Mouse (Mus musculus): ENCODE results near the gene Nhlrc3. TPM values are rescaled to one million over a fixed set of nuclear protein-coding genes. Genes with fewer than 3 reads are reported as not detected.

Nhlrc3 gene
- 8.1 and 13.1 TPM in 2 replicates for polyA plus RNA-seq (2012; rRNA removed)

GRCm38 (mm10) chr3:53463046-53463764 is at the start of gene Nhlrc3, which contains the start of gene Proser1:
Gene Nhlrc3, minus strand, starts transcription at chr3:53463332.
Gene Proser1, plus strand, starts transcription at chr3:53463666.
- WGBS = under 1% methylated on average over 52 of the region's 52 CpGs
- H3K4me1 ChIP-seq (ENCODE audit: control insufficient read depth, insufficient read depth, low read length) = peaks cover 8% of the 10 kb centered on the region
- no peak for TF ChIP-seq CTCF (IDR thresholded peaks at IDR 0.05; ENCODE audit: insufficient read depth, low read length)
- TF ChIP-seq POLR2A (IDR thresholded peaks at IDR 0.05; ENCODE audit: borderline replicate concordance, extremely low read depth, low read depth, low read length) = peak; percentile 52; the same call in 1 of the 2 replicates

GRCm38 (mm10) chr3:53502428-53502827 is 39.3 kb upstream of the Nhlrc3 start:
- no peak for DNase-seq
- TF ChIP-seq CTCF (IDR thresholded peaks at IDR 0.05; ENCODE audit: insufficient read depth, low read length) = peak; percentile 27; the same call in 1 of the 2 replicates
- TF ChIP-seq POLR2A (IDR thresholded peaks at IDR 0.05; ENCODE audit: borderline replicate concordance, extremely low read depth, low read depth, low read length) = no peak
- 55% methylated on average over 6 of the region's 6 CpGs for whole genome bisulfite sequencing
- H3K4me3 ChIP-seq (replicated peaks; ENCODE audit: extremely low read depth, low read depth, low read length) = no peak overlapping the region
- H3K4me1 ChIP-seq (ENCODE audit: control insufficient read depth, insufficient read depth, low read length) = no peaks in the 10 kb centered on the region

More at GRCm38 (mm10) chr3:53463046-53463764, at the start of gene Nhlrc3, which contains the start of gene Proser1:
- peak; percentile 94 for DNase-seq
- H3K4me3 ChIP-seq (replicated peaks; ENCODE audit: extremely low read depth, low read depth, low read length) = peak within 1 kb of the TSS; percentile 95

DNA sequence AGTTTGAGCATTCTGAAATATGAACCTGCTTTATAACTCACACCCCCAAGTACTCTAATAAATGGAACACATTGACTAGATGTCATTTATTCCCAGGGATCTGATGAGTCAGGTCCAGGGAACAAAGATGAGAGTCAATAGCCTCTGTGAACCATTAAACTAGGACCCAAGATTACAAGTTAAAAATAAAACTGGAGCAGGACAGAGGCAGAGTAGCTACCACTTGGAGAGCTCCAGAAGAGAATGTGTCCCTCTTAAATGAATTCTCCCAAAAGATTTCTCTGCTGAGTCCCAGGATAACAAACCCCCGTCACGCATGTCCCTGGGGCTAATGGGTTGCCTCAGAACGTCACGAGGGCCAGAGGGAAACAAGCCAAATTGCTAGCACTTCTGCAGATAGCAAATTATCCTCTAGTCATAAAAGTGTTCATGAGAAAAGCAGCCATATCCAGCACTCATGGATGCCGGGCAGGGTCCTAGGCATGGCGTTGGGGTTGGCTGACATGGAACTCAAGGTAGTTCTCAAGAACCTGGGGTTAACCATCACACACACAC is 35.3 kb upstream of the Nhlrc3 start:
- 69% methylated on average over 6 of the region's 6 CpGs for WGBS
- no peak for TF ChIP-seq POLR2A (IDR thresholded peaks at IDR 0.05; ENCODE audit: borderline replicate concordance, extremely low read depth, low read depth, low read length)
- TF ChIP-seq CTCF (IDR thresholded peaks at IDR 0.05; ENCODE audit: insufficient read depth, low read length) = no peak
- Histone ChIP-seq H3K4me1 (ENCODE audit: control insufficient read depth, insufficient read depth, low read length) (no peaks in the 10 kb centered on the region), H3K4me3 (replicated peaks; ENCODE audit: extremely low read depth, low read depth, low read length) (no peak overlapping the region)
- no peak for DNase-seq

DNA sequence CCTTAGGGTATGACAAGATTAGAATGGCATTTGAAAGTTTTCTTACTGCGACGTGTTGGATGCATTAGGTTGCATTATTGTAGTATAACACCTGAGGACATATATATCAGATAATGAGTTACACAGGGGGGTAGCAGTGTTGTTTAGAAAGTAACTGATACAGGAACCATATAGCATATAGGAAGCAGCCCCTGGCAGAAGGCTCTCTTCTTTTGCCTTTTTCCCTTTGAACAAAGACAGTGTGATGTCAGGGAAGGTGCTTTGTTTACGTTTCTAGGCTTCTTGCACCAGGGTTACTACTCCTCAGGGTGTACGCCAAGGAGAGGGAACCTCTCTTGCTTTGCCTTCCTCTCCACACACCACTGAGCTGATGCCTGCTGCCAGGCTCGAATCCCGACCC is 25.2 kb upstream of the Nhlrc3 start, which contains the start of gene Stoml3:
TSS of gene Stoml3 (plus strand) at position 301 of the 400 bp plus-strand sequence.
- TF ChIP-seq CTCF (IDR thresholded peaks at IDR 0.05; ENCODE audit: insufficient read depth, low read length) = no peak
- TF ChIP-seq POLR2A (IDR thresholded peaks at IDR 0.05; ENCODE audit: borderline replicate concordance, extremely low read depth, low read depth, low read length) = no peak
- peaks cover 4% of the 10 kb centered on the region; the same call in 1 of the 2 replicates for H3K4me1 ChIP-seq (ENCODE audit: control insufficient read depth, insufficient read depth, low read length)
- no peak within 1 kb of the TSS for H3K4me3 ChIP-seq (replicated peaks; ENCODE audit: extremely low read depth, low read depth, low read length)
- DNase-seq = no peak
- 72% methylated on average over 6 of the region's 6 CpGs for WGBS

DNA sequence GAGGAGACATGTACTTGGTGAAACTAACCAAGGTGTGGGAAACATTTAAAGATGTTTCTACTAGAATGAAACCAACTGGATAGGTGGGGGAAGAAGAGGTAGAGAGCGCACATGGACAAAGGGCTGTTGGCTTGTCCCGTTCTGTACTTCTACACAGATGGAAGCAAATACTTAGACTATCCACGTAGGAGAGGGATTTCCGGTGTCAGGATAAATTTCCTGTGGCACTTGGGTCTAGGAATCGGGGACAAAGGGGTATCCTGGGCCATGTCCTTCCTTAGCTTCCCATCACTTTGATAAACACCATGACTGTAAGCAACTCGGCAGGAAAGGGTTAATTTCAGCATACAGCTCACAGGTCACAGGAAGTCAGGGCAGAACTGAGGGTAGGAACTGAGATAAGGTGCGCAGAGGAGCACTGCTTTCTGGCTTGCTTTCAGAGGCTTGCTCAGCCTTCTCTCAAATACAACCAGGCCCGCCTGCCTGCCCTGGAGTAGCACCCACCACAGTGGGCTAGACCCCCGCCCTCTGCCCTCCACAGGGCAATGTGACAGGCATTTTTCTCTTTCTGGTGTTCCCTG is 24.0 kb upstream of the Nhlrc3 start:
- WGBS = 38% methylated on average over 9 of the region's 9 CpGs
- DNase-seq = no peak
- TF ChIP-seq CTCF (IDR thresholded peaks at IDR 0.05; ENCODE audit: insufficient read depth, low read length) = no peak
- TF ChIP-seq POLR2A (IDR thresholded peaks at IDR 0.05; ENCODE audit: borderline replicate concordance, extremely low read depth, low read depth, low read length) = no peak
- Histone ChIP-seq H3K4me1 (ENCODE audit: control insufficient read depth, insufficient read depth, low read length) (peaks cover 4% of the 10 kb centered on the region; the same call in 1 of the 2 replicates), H3K4me3 (replicated peaks; ENCODE audit: extremely low read depth, low read depth, low read length) (no peak overlapping the region)

DNA sequence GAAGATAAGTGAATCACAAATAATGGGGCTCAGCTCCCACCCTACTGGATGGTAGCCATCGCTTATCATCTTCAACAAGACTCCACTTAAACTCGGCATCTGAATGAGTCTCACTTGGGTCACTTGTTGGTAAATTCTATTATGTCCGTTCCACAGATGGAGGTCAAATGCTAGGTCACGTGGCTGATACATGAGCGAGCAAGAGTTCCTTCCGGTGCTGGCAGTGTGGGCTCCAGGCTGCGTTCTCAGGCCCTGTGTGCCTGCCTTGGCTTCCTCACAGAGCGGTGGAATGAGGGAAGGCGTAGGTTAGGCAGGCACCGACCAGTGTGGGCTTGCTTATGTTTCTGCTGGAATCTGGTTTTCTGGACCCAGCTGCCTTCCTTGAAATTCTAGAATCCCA is 23.4 kb upstream of the Nhlrc3 start:
- 61% methylated on average over 10 of the region's 10 CpGs for WGBS

DNA sequence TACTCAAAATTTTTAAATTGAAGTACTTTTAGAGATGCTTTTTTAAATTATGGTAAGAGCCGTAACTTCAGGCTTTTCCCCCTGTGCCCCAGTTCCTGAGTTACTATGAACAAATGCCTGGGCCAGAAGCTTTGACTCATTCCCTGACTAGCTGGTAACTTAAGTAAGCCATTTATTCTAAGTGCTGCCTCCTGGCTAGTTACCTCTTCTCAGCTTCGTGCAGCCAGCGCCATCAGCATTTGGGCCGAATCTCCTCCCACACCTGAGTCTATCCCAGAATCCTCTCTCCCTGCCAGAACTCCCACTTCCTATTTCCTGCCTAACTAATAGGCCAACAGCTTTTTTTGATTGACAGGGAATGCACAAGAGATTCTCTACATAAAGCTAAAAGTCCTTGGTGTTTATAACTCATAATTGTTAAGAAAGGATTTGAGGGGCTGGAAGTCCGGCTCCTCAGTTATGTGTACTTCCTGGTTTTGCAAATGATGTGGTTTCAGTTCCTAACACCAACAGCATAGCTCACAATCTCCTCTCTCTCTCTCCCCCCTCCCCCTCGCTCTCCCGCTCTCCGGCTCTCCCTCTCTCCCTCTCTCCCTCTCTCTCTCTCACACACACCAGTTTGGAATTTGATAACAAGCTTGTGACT is 20.4 kb upstream of the Nhlrc3 start:
- Histone ChIP-seq H3K4me3 (replicated peaks; ENCODE audit: extremely low read depth, low read depth, low read length) (no peak overlapping the region), H3K4me1 (ENCODE audit: control insufficient read depth, insufficient read depth, low read length) (peaks cover 4% of the 10 kb centered on the region; the same call in 1 of the 2 replicates)
- WGBS = 72% methylated on average over 8 of the region's 8 CpGs
- no peak for DNase-seq
- TF ChIP-seq POLR2A (IDR thresholded peaks at IDR 0.05; ENCODE audit: borderline replicate concordance, extremely low read depth, low read depth, low read length) (no peak), CTCF (IDR thresholded peaks at IDR 0.05; ENCODE audit: insufficient read depth, low read length) (no peak)

More for the DNA sequence above, 23.4 kb upstream of the Nhlrc3 start:
- H3K4me3 ChIP-seq (replicated peaks; ENCODE audit: extremely low read depth, low read depth, low read length) = no peak overlapping the region
- DNase-seq = no peak
- peaks cover 4% of the 10 kb centered on the region; the same call in 1 of the 2 replicates for H3K4me1 ChIP-seq (ENCODE audit: control insufficient read depth, insufficient read depth, low read length)
- TF ChIP-seq CTCF (IDR thresholded peaks at IDR 0.05; ENCODE audit: insufficient read depth, low read length) (no peak), POLR2A (IDR thresholded peaks at IDR 0.05; ENCODE audit: borderline replicate concordance, extremely low read depth, low read depth, low read length) (no peak)

DNA sequence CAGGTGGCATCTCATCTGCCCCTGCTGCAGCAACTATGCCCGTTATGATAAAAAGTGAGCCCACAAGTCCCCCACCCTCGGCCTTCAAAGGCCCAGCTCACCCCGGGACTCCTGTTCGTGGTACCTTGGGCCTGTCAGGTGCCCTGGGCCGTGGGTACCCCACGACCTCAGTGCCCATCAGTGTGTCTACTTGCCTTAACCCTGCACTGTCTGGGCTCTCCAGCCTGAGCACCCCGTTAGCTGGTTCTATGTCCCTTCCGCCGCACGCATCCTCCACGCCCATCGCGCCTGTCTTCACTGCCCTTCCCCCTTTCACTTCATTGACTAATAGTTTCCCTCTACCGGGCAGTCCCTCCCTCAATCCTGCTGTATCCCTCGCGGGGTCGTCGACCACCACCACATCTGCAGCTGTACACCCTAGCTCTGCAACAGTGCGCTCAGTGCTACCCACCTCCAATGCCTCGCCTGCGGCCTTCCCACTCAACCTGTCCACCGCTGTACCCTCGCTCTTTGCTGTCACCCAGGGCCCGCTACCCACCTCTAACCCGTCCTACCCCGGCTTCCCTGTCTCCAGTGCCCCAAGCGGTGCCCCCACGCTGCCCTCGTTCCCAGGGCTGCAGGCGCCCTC is 15.4 kb upstream of the Nhlrc3 start:
- no peaks in the 10 kb centered on the region for H3K4me1 ChIP-seq (ENCODE audit: control insufficient read depth, insufficient read depth, low read length)
- no peak for TF ChIP-seq POLR2A (IDR thresholded peaks at IDR 0.05; ENCODE audit: borderline replicate concordance, extremely low read depth, low read depth, low read length)
- TF ChIP-seq CTCF (IDR thresholded peaks at IDR 0.05; ENCODE audit: insufficient read depth, low read length) = no peak
- no peak for DNase-seq
- WGBS = 95% methylated on average over 30 of the region's 30 CpGs
- no peak overlapping the region for H3K4me3 ChIP-seq (replicated peaks; ENCODE audit: extremely low read depth, low read depth, low read length)

DNA sequence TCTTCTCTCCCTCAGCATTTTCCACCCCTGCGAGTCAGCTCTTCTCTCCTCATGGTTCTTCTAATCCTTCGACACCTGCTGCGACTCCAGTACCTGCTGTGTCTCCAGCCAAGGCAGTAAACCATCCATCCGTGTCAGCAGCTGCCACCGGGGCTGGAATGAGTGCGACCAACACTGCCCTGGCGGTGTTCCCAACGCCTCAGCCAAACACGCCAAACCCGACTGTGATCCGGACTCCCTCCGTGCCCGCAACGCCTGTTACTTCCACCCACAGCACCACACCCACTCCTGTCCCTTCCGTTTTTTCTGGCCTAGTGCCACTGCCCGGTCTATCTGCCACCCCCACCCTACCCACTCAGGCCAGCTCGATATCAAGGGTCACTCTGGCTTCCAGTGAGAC is 14.3 kb upstream of the Nhlrc3 start:
- WGBS = 61% methylated on average over 17 of the region's 17 CpGs
- Histone ChIP-seq H3K4me3 (replicated peaks; ENCODE audit: extremely low read depth, low read depth, low read length) (no peak overlapping the region), H3K4me1 (ENCODE audit: control insufficient read depth, insufficient read depth, low read length) (no peaks in the 10 kb centered on the region)
- no peak for TF ChIP-seq POLR2A (IDR thresholded peaks at IDR 0.05; ENCODE audit: borderline replicate concordance, extremely low read depth, low read depth, low read length)
- TF ChIP-seq CTCF (IDR thresholded peaks at IDR 0.05; ENCODE audit: insufficient read depth, low read length) = no peak
- no peak for DNase-seq
